Mouse (Mus musculus) splenic B cell, adult 2 months (primary cell): Measurements from ENCODE around the gene Crygb.
"Not testable (repeated sequence)": the region's sequence is repeated elsewhere in the genome, so short reads cannot be mapped to it uniquely, and the experiment has no call there.

Experiments
- DNase-seq: peaks from one replicate; pipeline ENCODE4 v3.0.0-alpha.2; 2011; ENCODE audit warnings: low read depth, low spot score
- H3K27me3 ChIP-seq: 2 replicates; pipeline ENCODE4 v1.6.1; 2012; ENCODE audit warnings: mild to moderate bottlenecking, low read length, moderate library complexity, mixed read lengths; ENCODE audit not compliant: control insufficient read depth, poor library complexity, insufficient read depth, severe bottlenecking
- H3K36me3 ChIP-seq: 2 replicates; pipeline ENCODE4 v1.6.1; 2012; ENCODE audit warnings: mild to moderate bottlenecking, low read length, moderate library complexity, mixed read lengths; ENCODE audit not compliant: control insufficient read depth, poor library complexity, insufficient read depth, severe bottlenecking

The Crygb gene

GRCm38 (mm10) chr1:65103273-65103672 lies 21.2 kb upstream of the Crygb start, which contains the start of gene Cryga:
TSS of gene Cryga (minus strand) at chr1:65103373.
- no peak for DNase-seq
- Histone ChIP-seq H3K27me3 (no peaks in the 10 kb centered on the region), H3K36me3 (no peaks in the 10 kb centered on the region)

GRCm38 (mm10) chr1:65096953-65097352 lies 14.9 kb upstream of the Crygb start:
- no peak for DNase-seq
- Histone ChIP-seq H3K27me3 (no peaks in the 10 kb centered on the region), H3K36me3 (no peaks in the 10 kb centered on the region)

- no peaks in the 10 kb centered on the region for H3K36me3 ChIP-seq
- DNase-seq: no peak
- H3K27me3 ChIP-seq: no peaks in the 10 kb centered on the region
These were observed 9.5 kb upstream of the Crygb start for GRCm38 (mm10) chr1:65091566-65091965.

GRCm38 (mm10) chr1:65090370-65090769 lies 8.3 kb upstream of the Crygb start:
- DNase-seq: no peak
- H3K36me3 ChIP-seq: no peaks in the 10 kb centered on the region
- no peaks in the 10 kb centered on the region for H3K27me3 ChIP-seq

GRCm38 (mm10) chr1:65088567-65089356 lies 6.7 kb upstream of the Crygb start:
- Histone ChIP-seq H3K36me3 (no peaks in the 10 kb centered on the region), H3K27me3 (no peaks in the 10 kb centered on the region)
- no peak for DNase-seq

- H3K36me3 ChIP-seq: no peaks in the 10 kb centered on the region
- no peaks in the 10 kb centered on the region for H3K27me3 ChIP-seq
- DNase-seq: no peak
These were observed 6.5 kb downstream of the Crygb start for GRCm38 (mm10) chr1:65075607-65076006.

- no peaks in the 10 kb centered on the region for H3K36me3 ChIP-seq
- H3K27me3 ChIP-seq: no peaks in the 10 kb centered on the region
- no peak for DNase-seq
These were observed 8.5 kb downstream of the Crygb start, which contains the start of gene Crygc for GRCm38 (mm10) chr1:65073589-65073988. TSS of gene Crygc (minus strand) at chr1:65073689.

- DNase-seq: no peak
- H3K36me3 ChIP-seq: no peaks in the 10 kb centered on the region
These were observed 14.2 kb downstream of the Crygb start for GRCm38 (mm10) chr1:65067842-65068241.

GRCm38 (mm10) chr1:65064201-65064600 lies 17.9 kb downstream of the Crygb start:
- no peaks in the 10 kb centered on the region for H3K27me3 ChIP-seq
- no peak for DNase-seq

More at GRCm38 (mm10) chr1:65067842-65068241, 14.2 kb downstream of the Crygb start:
- H3K27me3 ChIP-seq: no peaks in the 10 kb centered on the region

GRCm38 (mm10) chr1:65063352-65063751 lies 18.7 kb downstream of the Crygb start, which contains the start of gene Crygd:
TSS of gene Crygd (minus strand) at chr1:65063452.
- Histone ChIP-seq H3K36me3 (no peaks in the 10 kb centered on the region), H3K27me3 (no peaks in the 10 kb centered on the region)
- DNase-seq: no peak

More at GRCm38 (mm10) chr1:65064201-65064600, 17.9 kb downstream of the Crygb start:
- H3K36me3 ChIP-seq: no peaks in the 10 kb centered on the region

- DNase-seq: no peak
- no peaks in the 10 kb centered on the region for H3K27me3 ChIP-seq
- no peaks in the 10 kb centered on the region for H3K36me3 ChIP-seq
These were observed 29.9 kb downstream of the Crygb start for GRCm38 (mm10) chr1:65052140-65052539.

GRCm38 (mm10) chr1:65051696-65052095 lies 30.4 kb downstream of the Crygb start:
- no peaks in the 10 kb centered on the region for H3K27me3 ChIP-seq
- no peak for DNase-seq
- H3K36me3 ChIP-seq: no peaks in the 10 kb centered on the region

- H3K27me3 ChIP-seq, DNase-seq, H3K36me3 ChIP-seq: not testable (repeated sequence)
These were observed 31.1 kb downstream of the Crygb start, which contains the start of gene Cryge for GRCm38 (mm10) chr1:65050952-65051351. TSS of gene Cryge (minus strand) at chr1:65051149.

- Histone ChIP-seq H3K27me3 (no peaks in the 10 kb centered on the region), H3K36me3 (no peaks in the 10 kb centered on the region)
- DNase-seq: no peak
These were observed 33.3 kb downstream of the Crygb start for GRCm38 (mm10) chr1:65048781-65049180.

- H3K36me3 ChIP-seq: no peaks in the 10 kb centered on the region
- peak; percentile 24 for DNase-seq
- no peaks in the 10 kb centered on the region for H3K27me3 ChIP-seq
These were observed 35.5 kb downstream of the Crygb start for GRCm38 (mm10) chr1:65046401-65047109.
